7 mouse cellular contexts compared by ENCODE assay signal in genomic region chr9:63918245-63918644, GRCm38 (mm10).
DNase-seq lines count a peak whose midpoint lies in the region; ATAC-seq and TF ChIP-seq lines count a peak whose summit lies in the region.

No protein-coding gene starts in this region.

- intact Hi-C loops in left cerebral cortex, adult 2 months (cut with DNase I): loop anchor here (5.0 kb wide), 1 partner anchor 39 kb away; no protein-coding TSS in a partner anchor

- peak; percentile 81 for TF ChIP-seq CTCF in left cerebral cortex, adult 2 months (IDR thresholded peaks at IDR 0.05)

- peak overlapping the region; percentile 44 for H3K27ac ChIP-seq in left cerebral cortex, adult 2 months

- peak; percentile 77 for ATAC-seq in megakaryocyte, adult 5-6 weeks (ENCODE audit: poor library complexity, severe bottlenecking)

- peak; percentile 22 for DNase-seq in T-cell, adult 2 months (ENCODE audit: low spot score)
- DNase-seq in cerebellum, adult 9-11 months: peak; percentile 30
- DNase-seq in gastrocnemius, adult 18-20 months (ENCODE audit: low spot score): peak; percentile 80
- DNase-seq in hindlimb bud, embryonic 11.5 days (ENCODE audit: extremely low spot score, low read depth, low spot score): peak; percentile 70
- DNase-seq in left cerebral cortex, adult 2 months (ENCODE audit: extremely low spot score in 1 of 2, low spot score in 2 of 2): peak; percentile 62 to 66
- DNase-seq in spleen, adult 18-20 months: peak; percentile 28 to 65

- no peak overlapping the region for H3K4me3 ChIP-seq in left cerebral cortex, adult 2 months

Comparison
In these comparisons a context has a peak if more than half of its experiments do, and no peak if none do; other contexts are left out.
1. DNase-seq: peak in every context shown above with its lines; median percentile 80 in gastrocnemius, adult 18-20 months; 70 in hindlimb bud, embryonic 11.5 days; 64 in left cerebral cortex, adult 2 months; 46 in spleen, adult 18-20 months; 30 in cerebellum, adult 9-11 months; 22 in T-cell, adult 2 months.